Mouse (Mus musculus) intestine, postnatal 0 days (tissue): ENCODE measurements around the gene Armc6. TPM values are rescaled to one million over a fixed set of nuclear protein-coding genes. Genes with fewer than 3 reads are reported as not detected.

Experiments used
- ATAC-seq: fragments of 200-750 bp; cut with Nextera tagmentation; 2 replicates; pipeline ENCODE4 v1.8.0; 2017; ENCODE audit warnings: mild to moderate bottlenecking, moderate TSS enrichment, moderate library complexity
- H3K27ac ChIP-seq: fragments of 300-500 bp; sonication (generic); 2 replicates; pipeline ENCODE4 v1.5.1; 2014; ENCODE audit warnings: mild to moderate bottlenecking, low read depth, low read length, moderate library complexity
- H3K27me3 ChIP-seq: fragments of 300-500 bp; sonication (generic); replicated peaks from 2 replicates; pipeline ENCODE4 v1.6.1; 2014; ENCODE audit warnings: low read length, mixed read lengths; ENCODE audit not compliant: control insufficient read depth, insufficient read depth
- H3K36me3 ChIP-seq: fragments of 300-500 bp; sonication (generic); 2 replicates; pipeline ENCODE4 v1.6.1; 2014; ENCODE audit warnings: mild to moderate bottlenecking, moderate library complexity; ENCODE audit not compliant: control insufficient read depth, insufficient read depth
- H3K4me1 ChIP-seq: fragments of 300-500 bp; sonication (generic); replicated peaks from 2 replicates; pipeline ENCODE4 v1.6.1; 2014; ENCODE audit warnings: antibody characterized with exemption, low read length, mixed read lengths; ENCODE audit not compliant: control insufficient read depth, insufficient read depth
- H3K4me2 ChIP-seq: fragments of 300-500 bp; sonication (generic); replicated peaks from 2 replicates; pipeline ENCODE4 v1.6.1; 2014; ENCODE audit warnings: low read depth, mild to moderate bottlenecking, moderate library complexity
- H3K4me3 ChIP-seq: fragments of 300-500 bp; sonication (generic); 2 replicates; pipeline ENCODE4 v1.5.1; 2014; ENCODE audit warnings: low read depth, low read length
- H3K9ac ChIP-seq: fragments of 300-500 bp; sonication (generic); 2 replicates; pipeline ENCODE4 v1.6.1; 2014; ENCODE audit warnings: mild to moderate bottlenecking, low read depth, low read length
- H3K9me3 ChIP-seq: fragments of 300-500 bp; sonication (generic); 2 replicates; pipeline ENCODE4 v1.6.1; 2016; ENCODE audit warnings: mixed run types; ENCODE audit not compliant: control insufficient read depth
- CTCF ChIP-seq: sonication (generic); IDR thresholded peaks from 2 replicates; pipeline ENCODE4 v1.5.1; 2016; ENCODE audit warnings: low read depth, mild to moderate bottlenecking, control low read depth, antibody characterized with exemption, moderate library complexity
- WGBS: fragments of 180-500 bp; shearing (Covaris S2); extraction: QIAGEN DNeasy Blood & Tissue Kit; methylation state at CpG from one replicate; pipeline ENCODE4 v1.1.7; 2014; 5-methylcytosine and 5-hydroxymethylcytosine counted together
- polyA plus RNA-seq: library from polyadenylated mRNA; unstranded; fragments of >200 nt; fragmentation: Nextera tagmentation; extraction: Ambion mirVana; gene quantifications from 2 replicates; pipeline ENCODE4 v1.2.1, GENCODE M21; 2015

Armc6 gene
- polyA plus RNA-seq, 1 experiment from 2014 or later, result 10.0 TPM

- TF ChIP-seq CTCF, result no peak
- H3K36me3 ChIP-seq, result no peaks in the 10 kb centered on the region
- H3K27ac ChIP-seq, result no peak overlapping the region; the same call in 1 of the 2 replicates
- no peak overlapping the region for H3K9ac ChIP-seq
- 73% methylated on average over 3 of the region's 3 CpGs for WGBS
- no peak for ATAC-seq
- H3K9me3 ChIP-seq, result no peaks in the 10 kb centered on the region
- no peaks in the 10 kb centered on the region; the same call in 1 of the 2 replicates for H3K4me1 ChIP-seq
- H3K27me3 ChIP-seq, result no peaks in the 10 kb centered on the region
- H3K4me2 ChIP-seq, result no peak overlapping the region
- no peak overlapping the region for H3K4me3 ChIP-seq
These were observed 42.2 kb upstream of the Armc6 start for GRCm38 (mm10) chr8:70276476-70276875.

DNA sequence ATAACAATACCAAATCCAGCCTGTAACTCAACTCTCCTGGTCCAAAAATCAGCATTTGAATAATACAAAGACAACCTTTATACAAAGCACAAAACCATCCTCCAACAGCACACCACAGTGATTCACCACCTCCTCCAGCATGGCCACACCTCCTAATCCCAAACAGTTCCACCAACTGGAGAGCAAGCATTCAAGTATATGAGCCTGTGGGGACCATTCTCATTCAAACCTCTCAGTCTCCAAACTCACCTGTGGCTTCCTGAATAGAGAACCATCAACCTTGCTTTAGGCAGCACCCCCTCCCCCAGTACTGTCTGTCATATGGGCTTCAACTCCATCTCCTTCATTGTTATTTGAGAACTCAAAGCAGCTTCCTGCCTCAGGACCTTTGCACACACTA lies 40.1 kb upstream of the Armc6 start:
- Histone ChIP-seq H3K9me3 (no peaks in the 10 kb centered on the region), H3K27ac (no peak overlapping the region), H3K27me3 (no peaks in the 10 kb centered on the region), H3K36me3 (no peaks in the 10 kb centered on the region), H3K4me2 (no peak overlapping the region), H3K4me1 (no peaks in the 10 kb centered on the region; the same call in 1 of the 2 replicates), H3K4me3 (no peak overlapping the region), H3K9ac (no peak overlapping the region)
- no peak for ATAC-seq
- no peak for TF ChIP-seq CTCF

DNA sequence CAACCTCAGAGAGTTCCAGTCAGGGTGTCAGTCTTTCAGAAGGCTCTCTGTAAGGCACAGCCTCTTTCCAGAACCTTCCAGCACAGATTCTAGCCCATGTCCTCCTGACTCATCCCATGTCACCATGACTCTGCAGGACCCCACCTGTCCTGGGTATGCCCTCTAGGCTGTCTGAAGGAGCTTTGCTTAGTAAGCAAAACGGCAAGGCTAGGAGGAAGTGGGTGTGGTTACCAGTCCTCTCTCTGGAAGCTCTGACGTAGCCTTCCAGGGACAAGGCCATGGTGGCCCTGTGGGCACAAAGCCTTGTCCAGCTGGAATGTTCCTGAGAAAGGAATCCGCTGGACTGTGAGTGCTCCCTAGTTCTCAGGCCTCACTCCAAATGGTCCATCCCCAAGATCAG lies 38.7 kb upstream of the Armc6 start:
- Histone ChIP-seq H3K9me3 (no peaks in the 10 kb centered on the region), H3K27ac (no peak overlapping the region), H3K4me1 (peaks cover 2% of the 10 kb centered on the region; the same call in 1 of the 2 replicates), H3K36me3 (no peaks in the 10 kb centered on the region), H3K9ac (no peak overlapping the region), H3K4me3 (no peak overlapping the region), H3K4me2 (no peak overlapping the region), H3K27me3 (no peaks in the 10 kb centered on the region)
- peak; percentile 66 for ATAC-seq
- 45% methylated on average over 3 of the region's 3 CpGs for WGBS
- no peak for TF ChIP-seq CTCF

DNA sequence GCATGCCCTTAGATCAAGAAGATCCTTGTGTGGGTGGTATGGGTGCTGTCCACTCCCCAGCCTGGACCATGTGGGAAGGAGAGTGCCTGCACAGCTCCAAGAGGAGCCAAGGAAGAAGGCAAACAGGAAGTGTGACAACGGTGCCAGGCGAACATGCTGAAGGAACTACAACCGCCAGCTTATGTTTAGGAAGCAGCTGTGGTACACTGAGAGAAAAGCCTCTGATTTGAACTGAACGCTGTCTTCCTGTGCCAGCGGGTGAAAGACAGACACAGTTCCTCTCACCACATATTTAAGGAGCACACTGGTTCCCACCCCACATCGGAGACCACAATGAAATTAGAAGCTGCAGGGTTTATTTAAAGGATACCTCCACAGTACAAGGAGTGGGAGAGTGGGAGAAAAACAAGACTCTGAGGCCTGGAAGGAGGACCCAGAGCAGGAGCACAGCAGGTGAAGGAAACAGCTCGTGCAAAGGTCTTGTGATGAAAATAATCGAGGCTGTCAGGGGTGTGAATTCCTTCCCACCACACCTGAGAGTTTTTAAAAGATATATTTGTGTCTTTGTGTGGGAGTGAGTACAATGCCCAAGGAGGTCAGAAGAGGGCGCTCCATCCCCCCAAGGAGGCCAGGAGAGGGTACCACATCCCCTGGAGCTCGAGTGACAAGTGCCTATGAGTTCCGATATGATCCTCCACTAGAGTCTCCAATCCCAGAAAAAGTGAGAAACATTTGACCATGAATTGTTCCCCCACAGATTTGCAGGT lies 34.7 kb upstream of the Armc6 start:
- Histone ChIP-seq H3K27ac (no peak overlapping the region; the same call in 1 of the 2 replicates), H3K9ac (no peak overlapping the region), H3K4me2 (no peak overlapping the region), H3K36me3 (peaks cover 8% of the 10 kb centered on the region; the same call in 1 of the 2 replicates), H3K4me3 (no peak overlapping the region), H3K4me1 (peaks cover 2% of the 10 kb centered on the region; the same call in 1 of the 2 replicates), H3K27me3 (no peaks in the 10 kb centered on the region), H3K9me3 (no peaks in the 10 kb centered on the region)
- peak; percentile 62 for TF ChIP-seq CTCF
- WGBS, result 47% methylated on average over 11 of the region's 11 CpGs
- no peak for ATAC-seq

GRCm38 (mm10) chr8:70268311-70268710 lies 34.0 kb upstream of the Armc6 start:
- no peak overlapping the region for H3K9ac ChIP-seq
- H3K4me2 ChIP-seq, result no peak overlapping the region
- peaks cover 2% of the 10 kb centered on the region; the same call in 1 of the 2 replicates for H3K4me1 ChIP-seq
- H3K27ac ChIP-seq, result no peak overlapping the region; the same call in 1 of the 2 replicates
- H3K4me3 ChIP-seq, result no peak overlapping the region
- H3K9me3 ChIP-seq, result no peaks in the 10 kb centered on the region
- H3K27me3 ChIP-seq, result no peaks in the 10 kb centered on the region
- H3K36me3 ChIP-seq, result peaks cover 15% of the 10 kb centered on the region; the same call in 1 of the 2 replicates
- TF ChIP-seq CTCF, result no peak
- 59% methylated on average over 5 of the region's 5 CpGs for WGBS
- ATAC-seq, result no peak

DNA sequence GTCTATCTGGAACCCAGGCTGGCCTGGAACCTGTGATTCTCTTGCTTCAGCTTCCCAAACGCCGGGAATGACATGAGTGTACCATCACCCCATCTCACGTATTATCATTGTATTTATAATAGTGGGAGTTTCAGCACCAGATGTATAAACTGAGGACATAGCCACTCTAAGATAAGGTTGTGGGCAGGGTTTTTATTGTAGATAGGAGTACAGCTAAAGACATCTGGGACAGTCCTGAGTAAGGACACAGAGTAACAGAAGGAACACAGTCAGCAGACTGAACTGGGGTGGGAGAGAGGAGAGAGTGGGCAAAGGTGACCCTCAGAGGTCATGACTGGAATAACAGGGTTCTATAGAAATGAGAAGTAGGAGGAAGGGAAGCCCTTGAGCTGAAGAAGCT lies 33.4 kb upstream of the Armc6 start:
- Histone ChIP-seq H3K36me3 (peaks cover 21% of the 10 kb centered on the region; the same call in 1 of the 2 replicates), H3K9ac (no peak overlapping the region), H3K4me3 (no peak overlapping the region), H3K9me3 (no peaks in the 10 kb centered on the region), H3K27me3 (no peaks in the 10 kb centered on the region), H3K27ac (no peak overlapping the region), H3K4me1 (peaks cover 2% of the 10 kb centered on the region; the same call in 1 of the 2 replicates), H3K4me2 (no peak overlapping the region)
- 70% methylated on average over 3 of the region's 3 CpGs for WGBS
- no peak for ATAC-seq
- TF ChIP-seq CTCF, result no peak
